Mouse (Mus musculus) heart, postnatal 14 days (tissue): ENCODE results near the gene Col25a1. TPM values are rescaled to one million over a fixed set of nuclear protein-coding genes. Genes with fewer than 3 reads are reported as not detected.
A peak's percentile ranks its signal among the peaks of the same experiment; 100 is the strongest.

Experiments used
- DNase-seq, 2 experiments: peaks; one replicate each; pipeline ENCODE4 v3.0.0; 2021 to 2022
- intact Hi-C: fragments of 180-260 bp; cut with DNase I; formaldehyde crosslinking; loops from one replicate; pipeline ENCODE4 v1.15.1; 2025
- long read RNA-seq, 2 experiments: library from polyadenylated mRNA; stranded (forward); transcript quantifications; one replicate each; pipeline ENCODE4 v2.0.0; 2021
- total RNA-seq, 2 experiments: library from RNA; stranded (reverse); gene quantifications; 2 replicates each; pipeline ENCODE4 v1.2.3; 2021

Gene Col25a1
- under 1 TPM; 0.67 to 0.68 TPM for total RNA-seq
- long read RNA-seq, experiment 1, partial matches to known transcripts, result 0 of 1 reads
- long read RNA-seq, experiment 1, other reads (novel, unspliced or antisense), result 1 of 1 reads
- long read RNA-seq, experiment 2, result 0 reads

- intact Hi-C loops, result no loop called here
- DNase-seq, result no peak
These were observed at the start of gene Col25a1 for GRCm38 (mm10) chr3:130131201-130131600. Gene Col25a1 (plus strand): TSS chr3:130131501.

- intact Hi-C loops, result no loop called here
- DNase-seq, result no peak
These were observed 48.0 kb upstream of the Col25a1 start for GRCm38 (mm10) chr3:130083312-130083711.

- peak; percentile 30 to 50 for DNase-seq
- intact Hi-C loops, result no loop called here
These were observed 44.8 kb upstream of the Col25a1 start for GRCm38 (mm10) chr3:130086372-130087080.

- intact Hi-C loops, result no loop called here
These were observed 43.8 kb upstream of the Col25a1 start for GRCm38 (mm10) chr3:130087466-130087865.

GRCm38 (mm10) chr3:130088654-130089053, 42.6 kb upstream of the Col25a1 start:
- intact Hi-C loops, result no loop called here
- no peak for DNase-seq

More at GRCm38 (mm10) chr3:130087466-130087865, 43.8 kb upstream of the Col25a1 start:
- DNase-seq, result no peak

GRCm38 (mm10) chr3:130090460-130090859, 40.8 kb upstream of the Col25a1 start:
- intact Hi-C loops, result no loop called here
- DNase-seq, result no peak

GRCm38 (mm10) chr3:130094125-130094704, 37.1 kb upstream of the Col25a1 start:
- DNase-seq, result no peak
- intact Hi-C loops, result loop anchor here (2.0 kb wide), 1 partner anchor 599 kb away; no protein-coding TSS in a partner anchor

- intact Hi-C loops, result loop anchor here (2.0 kb wide), 1 partner anchor 598 kb away; no protein-coding TSS in a partner anchor
- peak; percentile 36 to 66 for DNase-seq
These were observed 36.0 kb upstream of the Col25a1 start for GRCm38 (mm10) chr3:130095160-130095781.

- DNase-seq, result peak; percentile 11 to 31
These were observed 27.8 kb upstream of the Col25a1 start for GRCm38 (mm10) chr3:130103486-130103885.

GRCm38 (mm10) chr3:130104471-130104870, 26.8 kb upstream of the Col25a1 start:
- no peak for DNase-seq
- intact Hi-C loops, result no loop called here

More at GRCm38 (mm10) chr3:130103486-130103885, 27.8 kb upstream of the Col25a1 start:
- intact Hi-C loops, result no loop called here

GRCm38 (mm10) chr3:130116886-130117285, 14.4 kb upstream of the Col25a1 start:
- intact Hi-C loops, result no loop called here
- no peak for DNase-seq

- DNase-seq, result no peak
- intact Hi-C loops, result no loop called here
These were observed 3.5 kb upstream of the Col25a1 start for GRCm38 (mm10) chr3:130127840-130128239.

GRCm38 (mm10) chr3:130128564-130128963, 2.7 kb upstream of the Col25a1 start:
- no peak for DNase-seq
- intact Hi-C loops, result no loop called here

GRCm38 (mm10) chr3:130129635-130130206, 1.6 kb upstream of the Col25a1 start:
- DNase-seq, result peak in 1 of 2 experiments; percentile 2
- intact Hi-C loops, result no loop called here

GRCm38 (mm10) chr3:130137204-130137603, 5.9 kb downstream of the Col25a1 start:
- intact Hi-C loops, result no loop called here
- DNase-seq, result no peak

GRCm38 (mm10) chr3:130137640-130138039, 6.3 kb downstream of the Col25a1 start:
- intact Hi-C loops, result no loop called here
- no peak for DNase-seq

GRCm38 (mm10) chr3:130145874-130146273, 14.6 kb downstream of the Col25a1 start:
- no peak for DNase-seq
- intact Hi-C loops, result no loop called here

- no peak for DNase-seq
- intact Hi-C loops, result no loop called here
These were observed 16.5 kb downstream of the Col25a1 start for GRCm38 (mm10) chr3:130147827-130148226.

- DNase-seq, result no peak
- intact Hi-C loops, result no loop called here
These were observed 17.9 kb downstream of the Col25a1 start for GRCm38 (mm10) chr3:130149180-130149579.

- no peak for DNase-seq
- intact Hi-C loops, result no loop called here
These were observed 21.8 kb downstream of the Col25a1 start for GRCm38 (mm10) chr3:130153117-130153516.

- intact Hi-C loops, result no loop called here
- DNase-seq, result no peak
These were observed 26.2 kb downstream of the Col25a1 start for GRCm38 (mm10) chr3:130157551-130157950.
